Mouse (Mus musculus): ENCODE measurements around the gene Polr3e.
"Not testable (repeated sequence)": the region's sequence is repeated elsewhere in the genome, so short reads cannot be mapped to it uniquely, and the experiment has no call there.

DNA sequence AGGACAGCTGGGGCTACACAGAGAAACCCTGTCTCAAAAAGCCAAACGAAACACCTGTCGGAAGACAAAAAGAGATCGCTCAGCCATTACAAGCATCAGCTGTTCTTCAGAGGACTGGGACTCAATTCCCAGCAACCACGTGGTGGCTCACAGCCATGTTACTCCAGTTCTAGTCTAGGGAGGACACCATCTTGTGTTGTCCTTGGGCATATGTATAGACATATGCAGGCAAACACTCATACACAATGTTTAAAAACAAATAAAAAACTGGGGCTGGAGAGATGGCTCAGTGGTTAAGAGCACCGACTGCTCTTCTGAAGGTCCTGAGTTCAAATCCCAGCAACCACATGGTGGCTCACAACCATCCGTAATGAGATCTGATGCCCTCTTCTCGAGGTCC is 36.0 kb downstream of the Polr3e start:
- TF ChIP-seq GATA1 (IDR thresholded peaks at IDR 0.05; ENCODE audit: borderline replicate concordance, low read length); FLI1 (IDR thresholded peaks at IDR 0.05; ENCODE audit: low read length): not testable (repeated sequence)

Data from megakaryocyte, embryonic 14.5 days (primary cell).